Mouse (Mus musculus) ES-Bruce4 (cell line): ENCODE data around the gene Dusp10. TPM values are rescaled to one million over a fixed set of nuclear protein-coding genes. Genes with fewer than 3 reads are reported as not detected.

ENCODE experiments used
- H3K27ac ChIP-seq: 2 replicates; pipeline ENCODE4 v1.5.1; 2012; ENCODE audit warnings: low read length, inconsistent platforms; ENCODE audit not compliant: insufficient read depth
- H3K27me3 ChIP-seq: 2 replicates; pipeline ENCODE4 v1.6.1; 2012; ENCODE audit warnings: mild to moderate bottlenecking, low read length, inconsistent platforms; ENCODE audit not compliant: control insufficient read depth, poor library complexity, insufficient read depth, severe bottlenecking
- H3K36me3 ChIP-seq: 2 replicates; pipeline ENCODE4 v1.6.1; 2012; ENCODE audit warnings: inconsistent platforms, mild to moderate bottlenecking, low read length, moderate library complexity; ENCODE audit not compliant: control insufficient read depth, poor library complexity, insufficient read depth, severe bottlenecking
- H3K4me1 ChIP-seq: one replicate; pipeline ENCODE4 v1.8.1; 2011; ENCODE audit warnings: low read length; ENCODE audit not compliant: control insufficient read depth, insufficient read depth
- H3K4me3 ChIP-seq: 2 replicates; pipeline ENCODE4 v1.5.1; 2011; ENCODE audit warnings: low read depth, mild to moderate bottlenecking, low read length
- H3K9ac ChIP-seq: 2 replicates; pipeline ENCODE4 v1.6.1; 2012; ENCODE audit warnings: low read depth, mild to moderate bottlenecking, inconsistent platforms; ENCODE audit not compliant: poor library complexity, severe bottlenecking
- H3K9me3 ChIP-seq: replicated peaks from 2 replicates; pipeline ENCODE4 v1.6.1; 2012; ENCODE audit warnings: mild to moderate bottlenecking, low read length, inconsistent platforms; ENCODE audit not compliant: control insufficient read depth, poor library complexity, insufficient read depth, severe bottlenecking
- CTCF ChIP-seq: IDR thresholded peaks from one replicate; pipeline ENCODE4 v1.8.1; 2011; ENCODE audit warnings: low read depth, low read length
- EP300 ChIP-seq: IDR thresholded peaks from 2 replicates; pipeline ENCODE4 v1.6.1; 2011; ENCODE audit warnings: low read depth, low read length; ENCODE audit not compliant: insufficient read depth
- POLR2A ChIP-seq: IDR thresholded peaks from one replicate; pipeline ENCODE4 v1.8.1; 2011; ENCODE audit warnings: low read length; ENCODE audit not compliant: insufficient read depth
- polyA plus RNA-seq: library from polyadenylated mRNA; stranded (reverse); fragments of >200 nt; gene quantifications from 2 replicates; pipeline ENCODE4 v1.2.4, GENCODE M21; 2011; ENCODE audit warnings: low read depth; ENCODE audit not compliant: missing spikeins, insufficient read depth, insufficient read length

Gene Dusp10
- polyA plus RNA-seq, 1 experiment = 5.9 TPM

DNA sequence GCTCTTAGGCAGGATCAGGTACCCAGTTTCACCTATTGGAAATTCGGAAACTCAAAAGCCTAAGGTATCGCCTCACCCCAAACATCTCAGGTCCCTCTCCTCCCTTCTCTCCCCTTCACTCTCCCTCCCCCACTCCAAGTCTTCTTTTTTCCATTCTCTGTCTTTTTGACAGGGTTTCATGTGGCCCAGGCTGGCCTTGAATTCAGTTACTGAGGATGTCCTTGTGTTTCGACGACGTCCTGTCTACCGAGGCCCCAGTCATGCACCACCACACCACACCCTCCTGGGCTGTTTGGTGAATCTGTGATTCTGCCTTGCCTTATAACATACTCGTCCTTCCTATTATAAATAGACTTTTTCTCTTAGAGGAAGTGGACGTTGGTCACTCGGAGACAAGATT lies 34.7 kb downstream of the Dusp10 start:
- Histone ChIP-seq H3K4me1 (peaks cover under 1% of the 10 kb centered on the region), H3K9me3 (no peaks in the 10 kb centered on the region), H3K36me3 (no peaks in the 10 kb centered on the region), H3K27ac (no peak overlapping the region), H3K27me3 (no peaks in the 10 kb centered on the region), H3K9ac (no peak overlapping the region), H3K4me3 (no peak overlapping the region)
- no peak for TF ChIP-seq EP300
- TF ChIP-seq CTCF = no peak
- TF ChIP-seq POLR2A = no peak

DNA sequence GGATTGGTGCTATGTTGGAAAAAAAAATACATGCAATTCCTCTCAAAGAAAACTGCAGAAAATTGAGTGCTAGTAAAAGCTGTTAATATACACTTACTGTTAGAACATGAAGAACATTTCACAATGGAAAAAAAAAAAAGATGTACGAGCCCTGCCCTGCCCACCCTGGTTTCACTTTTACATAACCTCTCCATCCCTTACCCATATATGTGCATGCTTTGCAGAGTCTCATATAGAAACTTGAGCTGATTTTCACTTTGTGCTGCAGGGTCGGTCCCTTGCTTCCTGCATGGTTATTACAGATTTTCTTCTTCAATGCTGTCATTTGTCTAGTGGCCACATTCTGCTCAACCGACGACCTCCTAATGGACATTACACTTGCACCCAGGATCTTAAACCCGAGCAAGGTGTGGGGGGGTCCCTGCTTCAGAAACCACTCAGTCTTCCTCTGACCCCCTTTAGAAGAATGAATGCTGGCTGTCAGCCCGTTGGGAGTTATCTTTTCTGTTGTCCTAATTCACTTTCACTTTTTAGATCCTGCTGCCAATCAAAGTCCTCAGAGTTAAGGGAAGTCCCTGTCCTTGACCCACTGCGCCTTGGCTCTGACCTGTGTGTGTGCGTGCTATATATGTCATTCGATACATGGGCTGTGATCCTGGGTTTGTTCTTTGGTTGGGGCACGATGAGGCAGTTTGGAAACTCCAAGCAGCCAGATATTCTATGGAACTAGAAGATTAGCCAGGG lies 35.7 kb downstream of the Dusp10 start:
- Histone ChIP-seq H3K9me3 (no peaks in the 10 kb centered on the region), H3K4me1 (no peaks in the 10 kb centered on the region), H3K27ac (no peak overlapping the region), H3K36me3 (no peaks in the 10 kb centered on the region), H3K9ac (no peak overlapping the region), H3K27me3 (no peaks in the 10 kb centered on the region), H3K4me3 (no peak overlapping the region)
- TF ChIP-seq CTCF (no peak), POLR2A (no peak), EP300 (no peak)

DNA sequence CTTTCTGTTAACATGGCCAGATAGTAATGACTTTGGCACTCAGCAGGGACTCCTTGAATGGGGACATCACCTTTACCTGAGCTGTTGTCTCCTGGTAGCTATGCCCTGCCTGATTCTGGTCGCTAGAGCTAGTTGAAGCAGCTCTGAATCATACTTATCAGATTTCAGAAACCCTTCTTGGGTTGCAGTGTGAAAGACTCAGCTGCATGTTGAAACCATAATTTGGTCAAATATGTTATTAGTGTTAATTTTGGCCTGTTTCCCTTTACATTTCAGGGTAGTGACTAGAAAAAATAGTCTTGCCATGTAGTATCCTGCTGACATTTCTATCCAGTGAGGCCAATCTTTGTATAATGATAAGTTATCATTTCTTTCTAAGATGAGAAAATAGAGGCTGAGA lies 38.2 kb downstream of the Dusp10 start:
- Histone ChIP-seq H3K4me1 (no peaks in the 10 kb centered on the region), H3K27ac (no peak overlapping the region), H3K27me3 (no peaks in the 10 kb centered on the region), H3K36me3 (no peaks in the 10 kb centered on the region), H3K9ac (no peak overlapping the region), H3K9me3 (no peaks in the 10 kb centered on the region), H3K4me3 (no peak overlapping the region)
- TF ChIP-seq POLR2A (no peak), CTCF (no peak), EP300 (no peak)

DNA sequence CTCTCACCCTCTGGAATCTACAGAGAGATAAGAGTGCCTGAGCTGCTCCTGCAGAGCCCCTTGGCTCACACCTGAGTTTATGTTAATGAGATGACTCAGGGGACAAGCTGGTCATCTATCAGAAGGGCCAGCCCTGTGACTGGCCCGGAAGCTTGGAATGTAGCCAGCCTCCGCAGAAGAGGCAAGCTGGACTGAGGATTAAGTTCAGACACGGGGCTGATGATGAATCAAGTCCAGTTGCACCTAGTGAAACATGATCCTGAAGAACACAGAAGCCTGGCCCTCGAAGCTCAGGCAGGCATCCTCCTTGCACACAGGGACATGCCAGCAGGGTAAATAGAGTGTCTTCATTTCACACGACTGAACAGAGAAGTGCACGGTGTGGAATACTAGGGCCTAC lies 38.7 kb downstream of the Dusp10 start:
- TF ChIP-seq POLR2A (no peak), EP300 (no peak), CTCF (no peak)
- Histone ChIP-seq H3K9me3 (no peaks in the 10 kb centered on the region), H3K9ac (no peak overlapping the region), H3K27ac (no peak overlapping the region), H3K4me3 (no peak overlapping the region), H3K36me3 (no peaks in the 10 kb centered on the region), H3K4me1 (no peaks in the 10 kb centered on the region), H3K27me3 (no peaks in the 10 kb centered on the region)

DNA sequence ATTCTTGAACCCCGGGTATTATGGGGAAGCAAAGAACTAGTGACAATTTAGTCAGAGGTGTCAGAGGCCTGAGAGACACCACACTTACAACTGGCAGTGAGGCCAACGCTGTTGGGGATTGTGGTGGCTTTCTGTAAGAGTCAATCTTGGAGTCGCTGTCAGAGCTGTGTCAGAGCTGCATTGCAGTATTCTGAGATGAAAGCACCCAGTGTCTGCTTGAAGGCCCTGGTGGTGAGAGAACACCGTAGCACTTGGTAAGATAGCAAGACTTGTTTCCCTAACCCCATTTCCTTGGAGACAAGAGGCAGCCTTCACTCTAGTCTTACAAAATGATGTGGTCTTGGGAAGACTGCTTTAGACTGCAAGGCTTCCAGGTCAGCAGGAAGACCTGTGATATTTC lies 39.2 kb downstream of the Dusp10 start:
- Histone ChIP-seq H3K9me3 (no peaks in the 10 kb centered on the region), H3K4me1 (no peaks in the 10 kb centered on the region), H3K27me3 (no peaks in the 10 kb centered on the region), H3K9ac (no peak overlapping the region), H3K36me3 (no peaks in the 10 kb centered on the region), H3K27ac (no peak overlapping the region), H3K4me3 (no peak overlapping the region)
- TF ChIP-seq EP300 (no peak), POLR2A (no peak), CTCF (no peak)

DNA sequence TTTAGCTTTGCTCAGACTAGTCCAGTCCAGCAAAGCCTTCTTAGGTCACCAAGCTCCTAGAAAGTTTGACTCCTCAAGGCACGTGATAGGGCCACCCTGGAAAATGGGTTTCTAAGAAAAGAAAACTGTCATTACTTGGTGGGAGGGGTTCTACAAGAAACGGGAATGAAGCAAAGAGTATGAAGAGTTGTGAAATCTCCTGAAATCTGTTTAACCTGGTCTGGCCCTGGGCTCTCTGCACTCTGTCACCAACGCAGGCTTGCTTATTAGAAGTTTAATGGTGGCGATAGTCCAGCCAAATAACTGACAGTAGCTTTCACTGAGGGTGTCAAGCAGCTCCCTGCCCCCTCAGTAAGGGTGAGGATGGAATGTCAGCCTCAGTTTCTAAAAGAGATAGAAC lies 40.0 kb downstream of the Dusp10 start:
- Histone ChIP-seq H3K9ac (no peak overlapping the region), H3K27me3 (no peaks in the 10 kb centered on the region), H3K4me1 (no peaks in the 10 kb centered on the region), H3K27ac (no peak overlapping the region), H3K9me3 (no peaks in the 10 kb centered on the region), H3K4me3 (no peak overlapping the region), H3K36me3 (no peaks in the 10 kb centered on the region)
- TF ChIP-seq EP300 = no peak
- no peak for TF ChIP-seq CTCF
- no peak for TF ChIP-seq POLR2A
